Mouse (Mus musculus) heart, adult 2 months (tissue): Measurements from ENCODE around the gene Hk2.

ENCODE experiments used
- CTCF ChIP-seq: fragments of 200-600 bp; IDR thresholded peaks from 2 replicates; pipeline ENCODE4 v1.8.1; 2022; ENCODE audit warnings: antibody characterized with exemption, mild to moderate bottlenecking, moderate library complexity
- POLR2A ChIP-seq: fragments of 200-500 bp; IDR thresholded peaks from 2 replicates; pipeline ENCODE4 v1.6.1; 2011; ENCODE audit warnings: mild to moderate bottlenecking, low read depth, low read length, control low read depth; ENCODE audit not compliant: insufficient read depth

- no peak for TF ChIP-seq CTCF
- TF ChIP-seq POLR2A, result no peak
These were observed 70.5 kb downstream of the Hk2 start for GRCm38 (mm10) chr6:82703710-82704109.
